Mouse (Mus musculus) fat pad, adult 2 months (tissue): ENCODE data around the gene Fmo4.

Source experiments
- DNase-seq: peaks from one replicate; pipeline ENCODE4 v3.0.0-alpha.2; 2011; ENCODE audit warnings: low read depth, low spot score; ENCODE audit errors: extremely low read depth

The Fmo4 gene

DNA sequence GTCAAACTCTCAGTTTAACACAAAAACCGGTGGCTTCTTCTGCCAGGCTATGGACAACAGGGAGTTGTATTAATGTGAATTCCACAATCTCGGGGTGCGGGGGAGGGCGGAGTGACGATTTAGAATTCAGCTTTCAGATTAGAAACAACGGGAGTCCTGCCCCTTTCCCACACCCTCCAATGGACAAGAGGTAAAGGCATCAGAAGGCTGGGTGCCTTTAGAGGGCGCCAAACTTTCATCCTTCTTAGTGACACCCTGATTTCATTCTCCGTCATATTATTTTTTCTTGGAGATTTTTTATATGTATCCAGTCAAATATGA is at the start of gene Fmo4:
Gene Fmo4, minus strand, starts transcription at position 137 of the 321 bp plus-strand sequence.
- DNase-seq, result no peak

GRCm38 (mm10) chr1:162862328-162862727 is 48.6 kb upstream of the Fmo4 start:
- DNase-seq, result no peak

DNA sequence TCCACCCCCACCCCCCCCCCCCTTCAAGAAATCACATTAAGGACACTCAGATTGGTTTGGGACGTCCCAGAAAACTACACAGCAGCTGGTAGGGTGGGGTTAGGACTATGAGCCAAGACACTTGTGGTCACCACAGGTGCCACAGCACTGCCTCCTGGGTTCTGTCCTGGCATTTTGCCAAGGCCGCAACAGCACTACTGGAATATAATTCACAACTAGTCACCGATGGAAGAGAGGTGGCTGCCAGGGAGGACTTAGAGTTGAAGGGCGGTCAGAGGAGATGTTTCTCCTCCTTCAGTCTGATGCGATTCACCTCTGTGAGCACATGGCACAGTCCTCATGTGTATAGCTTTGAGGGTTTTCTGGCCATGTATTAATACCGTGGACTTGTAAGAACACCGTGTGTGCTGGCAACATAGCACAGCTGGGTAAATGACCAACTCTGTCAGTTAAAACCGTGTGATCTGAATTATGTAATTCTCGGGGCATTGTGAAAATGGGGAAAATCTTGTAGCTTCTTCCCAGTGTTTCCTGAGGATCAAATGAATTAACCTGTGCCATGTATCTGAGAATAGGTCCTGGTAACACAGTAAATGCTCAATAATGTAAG is 46.3 kb upstream of the Fmo4 start:
- DNase-seq, result peak; percentile 23

DNA sequence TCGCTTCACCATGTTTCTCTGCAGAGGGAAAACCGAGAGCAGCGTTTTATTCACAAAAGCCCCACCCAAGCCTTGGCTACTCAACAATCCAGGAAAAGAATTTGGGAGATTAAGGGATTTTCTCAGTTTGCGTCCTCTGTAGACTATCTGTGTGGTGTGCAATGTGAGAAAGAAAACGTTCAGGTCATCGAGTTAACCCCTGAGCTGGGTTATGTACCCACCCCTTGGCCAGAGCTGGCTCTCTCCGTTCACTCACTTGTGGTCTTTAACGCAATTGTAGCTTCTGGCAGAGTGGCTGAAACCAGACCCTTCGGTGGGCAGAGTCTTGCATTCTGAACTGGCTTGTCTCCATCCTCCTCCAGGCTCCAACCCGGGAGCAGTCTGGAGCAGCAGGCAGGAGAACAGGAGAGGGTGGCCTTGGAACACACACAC is 45.8 kb upstream of the Fmo4 start:
- no peak for DNase-seq

DNA sequence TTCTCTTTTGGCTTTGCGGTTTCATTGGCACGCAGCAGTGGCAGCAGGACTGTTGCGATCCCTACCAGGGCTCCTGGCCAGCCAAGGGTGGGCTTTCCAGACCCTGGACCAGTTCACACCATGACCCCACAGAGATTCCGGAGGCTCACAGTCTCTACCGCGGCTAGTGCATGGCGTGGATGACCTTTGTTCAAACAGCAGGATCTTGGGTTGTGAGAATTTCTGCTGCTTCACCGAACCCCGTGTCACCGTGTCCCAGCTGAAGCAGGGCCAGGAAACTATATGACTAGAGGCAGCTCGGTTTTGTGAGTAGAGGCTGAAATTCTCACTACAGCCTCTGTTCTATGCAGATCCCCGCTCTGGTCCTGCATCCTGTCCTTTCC is 45.0 kb upstream of the Fmo4 start:
- no peak for DNase-seq

GRCm38 (mm10) chr1:162857766-162858747 is 44.3 kb upstream of the Fmo4 start:
- DNase-seq, result no peak

- no peak for DNase-seq
Observed at GRCm38 (mm10) chr1:162853812-162854482, 40.2 kb upstream of the Fmo4 start.

DNA sequence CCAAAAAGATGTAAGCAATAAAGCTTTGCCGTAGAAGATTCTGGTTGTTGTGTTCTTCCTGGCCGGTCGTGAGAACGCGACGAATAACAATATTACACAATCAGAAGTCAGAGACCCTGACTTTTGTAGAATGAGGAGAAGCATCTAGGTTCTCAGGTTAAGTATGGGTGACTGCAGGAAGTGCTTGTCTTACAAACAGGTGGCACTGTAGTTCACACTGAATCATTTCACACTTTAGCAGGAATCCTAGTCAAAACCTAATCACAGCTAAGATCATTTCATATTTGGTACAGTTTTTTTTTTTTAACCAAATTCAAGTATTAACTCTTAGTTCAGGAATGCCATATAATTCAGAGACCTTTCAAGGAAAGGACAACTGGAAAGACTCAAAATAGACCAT is 33.8 kb upstream of the Fmo4 start:
- no peak for DNase-seq

- no peak for DNase-seq
Observed at GRCm38 (mm10) chr1:162840211-162840610, 26.4 kb upstream of the Fmo4 start.

DNA sequence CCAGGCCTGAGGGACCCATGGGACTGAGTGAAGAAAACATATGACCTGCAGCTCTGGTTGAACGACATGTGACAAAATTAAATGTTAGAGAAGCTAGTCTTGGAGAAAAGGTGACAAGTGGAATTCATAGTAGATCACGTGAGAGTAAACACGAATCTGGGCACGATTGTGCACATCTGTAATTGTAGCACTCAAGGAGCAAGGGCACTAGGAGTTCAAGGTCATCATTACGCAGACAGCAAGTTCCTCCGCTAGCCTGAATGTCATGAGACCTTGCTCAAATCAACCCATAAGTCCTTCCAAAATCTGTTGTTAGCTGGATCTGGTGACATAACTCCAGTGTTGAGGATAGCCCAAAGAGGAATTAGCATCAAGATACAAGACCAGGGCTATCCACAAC is 25.2 kb upstream of the Fmo4 start:
- no peak for DNase-seq

DNA sequence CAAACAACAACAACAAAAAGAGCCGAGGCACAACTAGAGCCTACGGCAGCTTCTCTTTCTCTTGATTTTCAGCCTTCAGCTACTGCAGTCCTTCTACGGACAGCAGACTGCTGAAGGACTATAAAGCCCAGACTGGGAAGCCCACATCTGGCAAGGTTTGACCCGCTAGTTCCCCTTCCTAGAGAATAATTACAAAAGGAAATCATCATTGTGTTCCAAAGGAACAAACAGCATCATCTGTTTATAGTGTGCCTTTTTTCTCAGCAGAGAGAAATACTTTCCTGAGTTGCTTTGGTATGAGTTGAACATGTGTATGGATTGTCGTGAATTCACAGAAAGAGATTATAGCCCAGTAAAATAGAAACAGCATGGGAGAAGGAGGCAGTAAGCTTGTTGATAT is 20.6 kb upstream of the Fmo4 start:
- DNase-seq, result no peak

GRCm38 (mm10) chr1:162832574-162832953 is 18.8 kb upstream of the Fmo4 start:
- no peak for DNase-seq

DNA sequence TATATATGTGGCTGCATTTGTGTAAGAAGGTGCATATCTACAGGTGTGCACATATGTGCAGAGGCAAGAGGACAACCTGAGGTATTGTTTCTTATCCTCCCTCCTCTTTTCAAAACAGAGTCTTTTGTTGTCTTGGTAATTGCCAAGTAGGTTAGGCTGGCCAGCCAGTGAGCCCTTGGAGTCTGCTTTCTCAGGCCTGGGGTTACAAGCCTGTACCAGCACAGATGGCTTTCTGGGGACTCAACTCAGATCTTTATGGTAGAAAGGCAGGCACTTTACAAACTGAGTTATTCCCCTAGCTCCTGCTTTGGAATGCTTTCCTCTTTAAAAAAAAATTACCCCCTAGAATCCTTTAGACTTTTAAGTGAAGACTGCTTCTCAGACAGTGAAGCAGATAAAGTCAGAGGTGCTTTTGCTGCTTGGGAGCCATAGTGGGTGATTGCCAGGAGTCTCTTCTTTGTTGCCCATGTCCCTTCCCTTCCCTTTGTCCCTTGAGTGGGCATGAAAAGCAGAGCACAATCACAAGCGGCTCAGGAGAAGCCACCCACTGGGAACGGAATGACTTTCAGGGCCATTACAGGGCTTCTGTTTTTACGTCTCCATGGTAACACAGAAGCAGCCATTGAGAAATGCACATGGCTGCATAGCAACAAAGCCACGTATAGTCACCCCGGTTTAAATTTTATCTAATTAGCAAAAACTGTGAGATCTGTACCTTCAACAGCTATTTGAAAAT is 18.2 kb upstream of the Fmo4 start:
- DNase-seq, result no peak

GRCm38 (mm10) chr1:162819280-162819679 is 5.5 kb upstream of the Fmo4 start:
- no peak for DNase-seq

- no peak for DNase-seq
Observed at GRCm38 (mm10) chr1:162815381-162816127, 1.8 kb upstream of the Fmo4 start.

DNA sequence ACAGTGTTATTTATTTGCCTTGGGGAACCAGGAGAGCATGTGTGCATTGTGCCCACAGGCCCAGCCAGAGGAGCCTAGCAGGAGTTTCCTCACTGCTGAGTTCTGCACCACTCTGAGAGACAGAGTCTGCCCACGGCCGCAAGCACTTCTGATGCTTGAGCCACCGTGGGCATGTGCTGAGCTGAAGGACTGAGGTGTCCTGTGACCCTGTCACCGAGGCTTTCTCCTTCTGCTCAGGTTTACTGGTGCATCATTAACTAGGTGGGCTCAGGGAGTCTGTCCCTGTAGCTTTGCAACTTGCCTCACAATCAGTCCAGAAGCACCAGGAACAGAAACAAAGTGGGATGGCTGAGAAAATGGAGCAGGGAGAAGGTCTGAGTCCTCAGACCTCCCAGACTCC is 1.2 kb upstream of the Fmo4 start:
- DNase-seq, result no peak

- no peak for DNase-seq
Observed at GRCm38 (mm10) chr1:162813143-162813835, 483 bp downstream of the Fmo4 start.

DNA sequence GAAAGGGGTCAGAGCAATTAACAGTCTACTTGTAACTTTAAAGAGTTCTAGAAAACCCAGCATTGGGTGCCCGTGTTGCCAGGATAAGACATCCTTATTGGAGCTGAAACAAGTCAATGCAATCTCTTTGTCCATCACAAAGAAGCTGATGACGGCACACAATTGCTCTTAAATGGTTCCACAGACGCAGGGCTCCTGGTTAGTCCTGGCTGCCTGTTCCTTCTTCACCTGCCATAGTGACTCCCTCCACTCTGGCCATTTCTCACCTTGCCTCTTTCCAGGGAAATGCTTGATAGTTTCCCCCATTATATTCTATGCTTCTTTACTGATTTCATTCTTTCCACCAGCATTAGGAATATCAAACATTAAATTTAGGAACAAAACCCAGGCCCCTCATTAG is 5.2 kb downstream of the Fmo4 start:
- DNase-seq, result no peak

DNA sequence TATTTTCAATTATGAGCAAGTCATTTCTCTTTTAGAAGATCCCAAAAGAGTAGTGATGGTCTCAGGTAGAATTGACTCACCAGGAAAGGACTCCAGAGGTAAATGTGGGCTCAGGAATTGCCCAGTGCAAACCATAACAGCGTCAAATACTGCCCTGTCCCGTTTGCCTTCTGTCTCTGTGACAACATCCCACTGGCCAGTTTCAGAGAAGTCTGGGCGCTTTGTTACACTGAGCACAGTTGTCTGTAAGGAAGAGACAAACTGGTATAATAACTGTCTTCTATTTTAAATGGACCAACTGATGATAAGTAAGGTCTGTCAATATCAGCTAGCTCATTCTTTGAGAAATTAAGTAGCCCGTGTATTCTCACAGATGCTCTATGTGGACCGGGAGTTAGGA is 6.3 kb downstream of the Fmo4 start:
- no peak for DNase-seq

DNA sequence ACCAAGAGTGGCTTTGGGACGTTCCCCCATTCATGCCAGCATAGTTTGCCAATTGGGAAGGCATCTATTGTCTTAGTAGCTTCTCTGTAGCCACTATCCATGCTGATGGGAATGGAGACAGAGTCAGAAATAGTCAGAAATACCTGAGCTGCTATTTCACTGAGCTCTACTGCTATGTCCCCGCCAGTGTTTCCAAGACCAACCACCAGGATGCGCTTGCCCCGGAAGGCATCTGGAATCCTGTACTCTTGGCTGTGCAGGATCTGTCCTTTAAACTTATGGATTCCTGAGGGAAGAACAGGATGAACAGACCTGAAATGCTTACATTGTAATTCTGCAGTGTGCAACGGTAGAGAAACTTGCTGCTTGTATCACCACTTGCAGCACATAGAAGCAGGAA is 8.8 kb downstream of the Fmo4 start:
- DNase-seq, result no peak
